Mouse (Mus musculus) heart, embryonic 14.5 days (tissue): ENCODE data around the gene Ehf. TPM values are rescaled to one million over a fixed set of nuclear protein-coding genes. Genes with fewer than 3 reads are reported as not detected.

Experiments used
- ATAC-seq: fragments of 200-750 bp; cut with Nextera tagmentation; 2 replicates; pipeline ENCODE4 v1.8.0; 2017; ENCODE audit warnings: low read depth, moderate TSS enrichment; ENCODE audit not compliant: insufficient number of reproducible peaks, insufficient read depth, low FRiP score
- H3K27ac ChIP-seq, 2 experiments: fragments of 200-500 bp in 1 of 2; fragments of 300-500 bp in 1 of 2; sonication (generic) in 1 of 2; replicated peaks in 1 of 2; 2 replicates each; pipeline ENCODE4 v1.5.1; 2012 to 2014; ENCODE audit warnings: low read depth in 2 of 2, low read length in 2 of 2, control low read depth in 1 of 2, mild to moderate bottlenecking in 1 of 2, mixed read lengths in 1 of 2; ENCODE audit not compliant: control insufficient read depth in 1 of 2, insufficient read depth in 1 of 2
- H3K27me3 ChIP-seq: fragments of 300-500 bp; sonication (generic); 2 replicates; pipeline ENCODE4 v1.6.1; 2014; ENCODE audit warnings: mild to moderate bottlenecking, low read length, control low read depth; ENCODE audit not compliant: control insufficient read depth, insufficient read depth
- H3K36me3 ChIP-seq: fragments of 300-500 bp; sonication (generic); 2 replicates; pipeline ENCODE4 v1.6.1; 2014; ENCODE audit warnings: mild to moderate bottlenecking, control low read depth, low read length, mixed read lengths; ENCODE audit not compliant: control insufficient read depth, insufficient read depth
- H3K4me1 ChIP-seq, 2 experiments: fragments of 200-500 bp in 1 of 2; fragments of 300-500 bp in 1 of 2; sonication (generic) in 1 of 2; 2 replicates each; pipeline ENCODE4 v1.6.1; 2012 to 2014; ENCODE audit warnings: low read length in 2 of 2, control low read depth in 1 of 2, mixed read lengths in 1 of 2; ENCODE audit not compliant: control insufficient read depth in 2 of 2, insufficient read depth in 2 of 2
- H3K4me2 ChIP-seq: fragments of 300-500 bp; sonication (generic); 2 replicates; pipeline ENCODE4 v1.6.1; 2014; ENCODE audit warnings: mild to moderate bottlenecking, low read length
- H3K4me3 ChIP-seq, 2 experiments: fragments of 200-500 bp in 1 of 2; fragments of 300-500 bp in 1 of 2; sonication (generic) in 1 of 2; 2 replicates each; pipeline ENCODE4 v1.5.1; 2012 to 2014; ENCODE audit warnings: low read length in 2 of 2, mild to moderate bottlenecking in 2 of 2, control low read depth in 1 of 2, low read depth in 1 of 2, moderate library complexity in 1 of 2; ENCODE audit not compliant: control insufficient read depth in 1 of 2, insufficient read depth in 1 of 2
- H3K9ac ChIP-seq: fragments of 300-500 bp; sonication (generic); 2 replicates; pipeline ENCODE4 v1.6.1; 2014; ENCODE audit warnings: mild to moderate bottlenecking, low read length
- H3K9me3 ChIP-seq: fragments of 300-500 bp; sonication (generic); 2 replicates; pipeline ENCODE4 v1.6.1; 2016; ENCODE audit warnings: low read length, control low read depth; ENCODE audit not compliant: control insufficient read depth
- WGBS: fragments of 180-500 bp; shearing (Covaris S2); extraction: QIAGEN DNeasy Blood & Tissue Kit; methylation state at CpG from one replicate; pipeline ENCODE4 v1.1.7; 2014; 5-methylcytosine and 5-hydroxymethylcytosine counted together
- polyA plus RNA-seq: library from polyadenylated mRNA; unstranded; fragments of >200 nt; fragmentation: Nextera tagmentation; extraction: Ambion mirVana; gene quantifications from 2 replicates; pipeline ENCODE4 v1.2.1, GENCODE M21; 2014

Gene Ehf
- polyA plus RNA-seq, 1 experiment from 2014 or later: 0.20 TPM

DNA sequence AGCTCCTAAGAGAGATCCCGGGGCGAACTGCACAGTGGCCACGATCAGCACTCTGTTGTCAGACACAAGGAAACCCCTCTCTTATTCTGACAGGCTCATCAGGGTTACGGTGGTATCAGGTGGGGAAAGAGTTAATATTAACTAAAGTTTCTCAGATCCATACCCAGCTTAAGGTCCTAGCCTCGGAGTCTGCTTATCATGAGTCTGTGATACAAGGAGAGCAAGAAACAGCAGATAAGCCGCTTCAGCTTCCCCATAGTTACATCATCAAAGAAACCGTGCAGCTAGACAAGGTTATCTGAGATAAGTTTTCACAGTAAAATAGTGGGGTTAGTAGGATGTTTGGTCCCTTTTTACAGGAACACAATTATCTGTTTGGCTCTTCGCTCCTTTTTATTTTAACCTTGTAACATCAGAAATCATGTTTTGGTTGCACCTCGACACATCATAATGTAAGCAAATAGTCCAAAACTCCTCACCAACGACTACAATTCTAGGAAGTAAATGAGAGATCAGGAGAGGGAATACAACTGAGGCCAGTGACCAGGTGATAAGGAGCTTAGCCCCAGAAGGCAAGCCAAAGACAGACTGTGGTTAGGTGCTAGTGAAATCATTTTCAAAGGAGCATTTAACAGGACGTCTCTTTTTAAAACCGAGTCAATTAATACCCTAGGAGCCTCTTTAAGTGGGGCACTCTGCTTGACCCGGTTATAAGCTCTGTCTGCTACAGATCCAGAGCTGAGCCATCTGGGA lies 4.2 kb downstream of the Ehf start:
- Histone ChIP-seq H3K9ac (0 out of 2 replicates have a peak overlapping the region, but pooled peaks have one; percentile 5), H3K4me2 (peak overlapping the region; percentile 39), H3K9me3 (no peaks in the 10 kb centered on the region), H3K27me3 (no peaks in the 10 kb centered on the region; the same call in 1 of the 2 replicates), H3K36me3 (no peaks in the 10 kb centered on the region), H3K4me3 (no peak overlapping the region), H3K4me1 (peaks cover 4 to 7% of the 10 kb centered on the region in 2 experiments; a peak in 2 of 4 replicates), H3K27ac (no peak overlapping the region)
- ATAC-seq: no peak
- WGBS: 13% methylated on average over 13 of the region's 13 CpGs

GRCm38 (mm10) chr2:103294526-103294925 lies 8.6 kb downstream of the Ehf start:
- Histone ChIP-seq H3K4me3 (no peak overlapping the region), H3K27me3 (no peaks in the 10 kb centered on the region), H3K4me1 (peaks cover 7 to 10% of the 10 kb centered on the region in 2 experiments; a peak in 3 of 4 replicates), H3K36me3 (no peaks in the 10 kb centered on the region), H3K4me2 (no peak overlapping the region), H3K9me3 (no peaks in the 10 kb centered on the region), H3K27ac (no peak overlapping the region), H3K9ac (no peak overlapping the region)
- 22% methylated on average over 3 of the region's 3 CpGs for WGBS
- no peak for ATAC-seq

DNA sequence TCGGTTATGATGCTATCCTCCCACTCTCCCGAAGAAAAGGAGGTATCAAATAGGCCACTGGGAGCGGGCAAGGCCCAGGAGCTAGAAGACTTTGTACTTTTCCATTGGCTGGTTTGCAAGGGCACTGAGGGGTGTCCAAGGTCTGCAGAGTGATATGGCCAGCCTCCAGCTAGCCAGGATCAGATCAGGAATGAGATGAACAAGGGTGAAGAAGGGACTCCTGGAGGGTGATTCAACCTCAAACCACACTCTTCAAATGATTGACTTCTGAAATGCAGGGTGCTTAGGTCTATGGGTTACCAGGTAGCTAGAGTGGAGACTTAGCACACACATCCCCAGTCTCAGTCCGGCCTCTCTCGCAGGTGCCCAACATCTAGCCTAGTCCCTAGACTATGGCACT lies 9.3 kb downstream of the Ehf start:
- no peaks in the 10 kb centered on the region for H3K27me3 ChIP-seq
- H3K27ac ChIP-seq: no peak overlapping the region
- H3K4me2 ChIP-seq: no peak overlapping the region
- no peak overlapping the region for H3K9ac ChIP-seq
- H3K36me3 ChIP-seq: no peaks in the 10 kb centered on the region
- 75% methylated on average over 5 of the region's 5 CpGs for WGBS
- H3K4me1 ChIP-seq: peaks cover 8 to 11% of the 10 kb centered on the region in 2 experiments; a peak in 3 of 4 replicates
- no peaks in the 10 kb centered on the region for H3K9me3 ChIP-seq
- ATAC-seq: no peak
- H3K4me3 ChIP-seq: no peak overlapping the region

GRCm38 (mm10) chr2:103293214-103293613 lies 9.9 kb downstream of the Ehf start:
- no peaks in the 10 kb centered on the region for H3K9me3 ChIP-seq
- WGBS: 39% methylated on average over 3 of the region's 3 CpGs
- H3K36me3 ChIP-seq: no peaks in the 10 kb centered on the region
- no peak for ATAC-seq
- peaks cover 5 to 7% of the 10 kb centered on the region in 2 experiments; a peak in 3 of 4 replicates for H3K4me1 ChIP-seq
- no peaks in the 10 kb centered on the region for H3K27me3 ChIP-seq
- H3K4me3 ChIP-seq: no peak overlapping the region
- H3K4me2 ChIP-seq: no peak overlapping the region
- H3K27ac ChIP-seq: no peak overlapping the region
- H3K9ac ChIP-seq: no peak overlapping the region

- Histone ChIP-seq H3K9ac (no peak overlapping the region), H3K9me3 (no peaks in the 10 kb centered on the region), H3K4me1 (peaks cover 5 to 7% of the 10 kb centered on the region in 2 experiments; a peak in 3 of 4 replicates), H3K36me3 (no peaks in the 10 kb centered on the region), H3K27ac (no peak overlapping the region), H3K27me3 (no peaks in the 10 kb centered on the region), H3K4me2 (no peak overlapping the region), H3K4me3 (no peak overlapping the region)
- ATAC-seq: no peak
- 73% methylated on average over 2 of the region's 2 CpGs for WGBS
Measured at GRCm38 (mm10) chr2:103290705-103291269, 12.3 kb downstream of the Ehf start.

DNA sequence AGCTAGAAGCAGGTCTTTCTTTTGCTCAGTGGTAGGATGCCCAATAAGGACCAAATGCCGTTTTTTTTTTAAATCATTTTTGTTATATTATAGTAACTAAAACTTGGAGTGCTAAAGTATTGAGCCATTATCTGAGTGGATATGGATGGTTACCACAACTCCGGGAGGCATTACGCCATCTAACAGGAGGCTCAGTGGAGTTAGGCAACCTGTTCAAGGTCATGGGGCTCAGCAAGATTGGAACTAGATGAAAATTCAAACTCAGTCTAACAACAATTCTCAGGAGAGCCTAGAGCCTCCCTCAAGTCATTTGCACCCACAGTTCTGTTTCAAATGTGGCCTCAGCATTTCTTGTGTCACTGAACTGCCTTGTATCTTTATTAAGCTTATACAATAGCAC lies 12.9 kb downstream of the Ehf start:
- Histone ChIP-seq H3K36me3 (no peaks in the 10 kb centered on the region), H3K9me3 (no peaks in the 10 kb centered on the region), H3K9ac (no peak overlapping the region), H3K27ac (no peak overlapping the region), H3K4me3 (no peak overlapping the region), H3K4me1 (peaks cover 5 to 7% of the 10 kb centered on the region in 2 experiments; a peak in 3 of 4 replicates), H3K27me3 (no peaks in the 10 kb centered on the region), H3K4me2 (no peak overlapping the region)
- ATAC-seq: no peak
- WGBS: 87% methylated on average over 3 of the region's 3 CpGs

DNA sequence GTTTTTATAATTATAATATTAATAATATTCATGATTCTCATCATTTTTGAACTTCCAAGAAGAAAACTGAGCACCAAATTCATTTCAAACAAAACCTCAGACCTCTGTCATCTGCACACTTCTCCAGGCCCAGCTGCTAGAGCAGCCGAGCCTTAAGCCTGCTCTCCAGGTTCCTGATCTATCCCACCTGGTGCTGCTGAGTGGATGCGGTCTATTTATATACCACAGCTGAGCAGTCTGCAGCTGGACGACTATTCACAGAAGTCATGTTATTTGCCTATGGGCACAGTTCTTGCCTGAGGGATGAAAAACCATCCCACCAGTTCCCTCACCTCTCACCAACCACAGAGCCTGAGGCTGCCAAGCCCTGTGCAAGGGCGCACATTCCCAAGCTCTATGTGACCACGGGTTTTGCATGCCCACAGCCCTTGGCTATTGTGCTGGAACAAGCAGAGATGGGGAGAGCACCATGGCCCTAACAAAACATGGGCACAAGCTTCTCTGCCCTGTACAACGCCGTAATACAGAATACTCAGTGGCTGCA lies 13.6 kb downstream of the Ehf start:
- H3K9me3 ChIP-seq: no peaks in the 10 kb centered on the region
- H3K9ac ChIP-seq: no peak overlapping the region
- no peak overlapping the region for H3K27ac ChIP-seq
- H3K4me3 ChIP-seq: no peak overlapping the region
- ATAC-seq: peak; percentile 65; the same call in 1 of the 2 replicates
- H3K36me3 ChIP-seq: no peaks in the 10 kb centered on the region
- H3K4me2 ChIP-seq: no peak overlapping the region
- WGBS: 47% methylated on average over 7 of the region's 7 CpGs
- H3K27me3 ChIP-seq: no peaks in the 10 kb centered on the region
- H3K4me1 ChIP-seq: peaks cover 5 to 7% of the 10 kb centered on the region in 2 experiments; a peak in 3 of 4 replicates
